Mouse (Mus musculus) layer of hippocampus, adult 9-11 months (tissue): ENCODE measurements at regions not wholly inside any gene's neighbourhood (a gene's known extent, or its start where the extent isn't known, plus 50 kb on each side); places are given as distances from the start of the nearest gene placed in this dataset.

Experiments
- DNase-seq: peaks from one replicate; pipeline ENCODE4 v3.0.0; 2022

DNA sequence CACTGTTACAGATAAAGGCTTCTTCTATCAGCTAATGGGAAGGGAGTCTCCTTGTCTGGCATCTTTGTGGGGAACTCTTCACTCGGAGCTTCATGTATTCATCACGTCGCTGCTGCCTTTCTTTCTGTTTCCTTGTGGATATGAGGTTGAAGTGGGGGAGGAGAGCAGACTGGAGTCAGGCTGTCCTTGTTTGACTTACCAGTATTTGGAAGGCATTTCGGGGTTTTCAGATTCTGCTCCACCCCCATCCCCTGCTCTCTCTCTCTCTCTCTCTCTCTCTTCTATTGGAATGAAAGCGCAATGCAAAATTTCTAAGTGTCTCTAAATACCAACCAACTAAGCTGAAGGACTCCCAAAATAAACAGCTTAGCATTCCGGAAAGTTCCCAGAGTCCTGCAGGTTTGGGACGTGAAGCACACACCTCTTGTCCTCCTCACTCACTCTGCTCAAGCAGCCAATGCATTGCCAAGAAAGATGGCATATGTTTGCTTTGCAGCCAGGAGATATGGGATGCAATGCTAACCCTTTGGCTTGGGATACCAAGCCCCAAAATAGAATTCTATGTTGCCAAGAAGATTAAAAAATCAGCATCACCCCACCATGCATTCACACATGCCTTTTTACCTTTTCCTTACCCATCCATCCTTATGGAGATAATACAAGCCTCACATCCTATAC is 670.3 kb downstream of the Cdk5rap2 start:
- peak; percentile 8 for DNase-seq
